Mouse (Mus musculus): ENCODE results near the gene Gm16442.
"Not testable (repeated sequence)": the region's sequence is repeated elsewhere in the genome, so short reads cannot be mapped to it uniquely, and the experiment has no call there.

Gm16442 gene

GRCm38 (mm10) chr7:20122479-20122878 is at the start of gene Gm16442:
Gene Gm16442 (minus strand): TSS chr7:20122579.
- not testable (repeated sequence) for DNase-seq (ENCODE audit: low read depth, low spot score)

GRCm38 (mm10) chr7:20168277-20168676 is 45.9 kb upstream of the Gm16442 start, which contains the start of gene Vmn1r94:
Gene Vmn1r94 (minus strand): TSS chr7:20168377.
- not testable (repeated sequence) for DNase-seq (ENCODE audit: low read depth, low spot score)

- DNase-seq (ENCODE audit: low read depth, low spot score), result not testable (repeated sequence)
Measured at GRCm38 (mm10) chr7:20138988-20139387, 16.6 kb upstream of the Gm16442 start, which contains the start of gene Vmn1r93. Gene Vmn1r93 (minus strand): TSS chr7:20139088.

- not testable (repeated sequence) for DNase-seq (ENCODE audit: low read depth, low spot score)
Measured at GRCm38 (mm10) chr7:20099380-20099779, 23.0 kb downstream of the Gm16442 start, which contains the start of gene Vmn1r91. Gene Vmn1r91 (plus strand): TSS chr7:20099680.

GRCm38 (mm10) chr7:20078118-20078517 is 44.3 kb downstream of the Gm16442 start:
- not testable (repeated sequence) for DNase-seq (ENCODE audit: low read depth, low spot score)
